Mouse (Mus musculus) kidney, adult 2 months (tissue): ENCODE results near the gene Gnb5.

ENCODE experiments used
- CTCF ChIP-seq: fragments of 200-500 bp; conservative IDR thresholded peaks from 2 replicates; pipeline ENCODE4 v1.5.1; 2011; ENCODE audit warnings: low read depth, mild to moderate bottlenecking, control low read depth, low read length, moderate library complexity, mixed read lengths; ENCODE audit not compliant: insufficient read depth, insufficient read length
- POLR2A ChIP-seq: fragments of 200-500 bp; IDR thresholded peaks from one replicate; pipeline ENCODE4 v1.6.1; 2011; ENCODE audit warnings: low read depth, low read length, control low read depth

GRCm38 (mm10) chr9:75363001-75363400, 56.9 kb downstream of the Gnb5 start:
- TF ChIP-seq POLR2A (no peak), CTCF (no peak)
